Mouse (Mus musculus): ENCODE data around the gene Hfe.

GRCm38 (mm10) chr13:23725213-23725612, 14.6 kb upstream of the Hfe start:
- TF ChIP-seq POLR2A (IDR thresholded peaks at IDR 0.05; ENCODE audit: low read depth, low read length) = no peak
- no peak for TF ChIP-seq CTCF (IDR thresholded peaks at IDR 0.05; ENCODE audit: extremely low read depth, insufficient read length, insufficient replicate concordance, low read depth, low read length)

Data from small intestine, adult 2 months (tissue).